Mouse (Mus musculus): ENCODE results near the gene Olfr221. TPM values are rescaled to one million over a fixed set of nuclear protein-coding genes. Genes with fewer than 3 reads are reported as not detected.
"Not testable (repeated sequence)": the region's sequence is repeated elsewhere in the genome, so short reads cannot be mapped to it uniquely, and the experiment has no call there.

The Olfr221 gene
- not detected in 2 replicates for polyA plus RNA-seq (2015; fragmentation: Nextera tagmentation; extraction: Ambion mirVana)

DNA sequence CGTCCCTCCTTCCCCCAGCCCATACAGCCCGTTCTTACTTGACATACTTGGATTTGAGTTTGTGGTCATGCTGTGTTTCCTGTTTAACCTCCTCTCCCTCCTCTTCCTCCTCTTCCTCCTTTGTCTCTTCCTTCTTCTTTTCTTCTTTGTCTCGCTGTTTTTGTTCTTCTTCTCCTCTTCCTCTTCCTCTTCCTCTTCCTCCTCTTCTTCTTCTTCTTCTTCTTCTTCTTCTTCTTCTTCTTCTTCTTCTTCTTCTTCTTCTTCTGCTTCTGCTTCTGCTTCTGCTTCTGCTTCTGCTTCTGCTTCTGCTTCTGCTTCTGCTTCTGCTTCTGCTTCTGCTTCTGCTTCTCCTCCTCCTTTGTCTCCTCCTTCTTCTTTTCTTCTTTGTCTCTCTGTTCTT, at the start of gene Olfr221:
Olfr221 (minus strand) TSS at position 101 of the 400 bp plus-strand sequence.
- DNase-seq; H3K36me3 ChIP-seq; ATAC-seq (ENCODE audit: low read depth); H3K27ac ChIP-seq; H3K9me3 ChIP-seq (replicated peaks); H3K9ac ChIP-seq; H3K27me3 ChIP-seq; H3K4me2 ChIP-seq; H3K4me1 ChIP-seq (replicated peaks); H3K4me3 ChIP-seq (replicated peaks): not testable (repeated sequence)
- 13% methylated on average over 3 of the region's 3 CpGs for WGBS (ENCODE audit: insufficient replicate concordance)

DNA sequence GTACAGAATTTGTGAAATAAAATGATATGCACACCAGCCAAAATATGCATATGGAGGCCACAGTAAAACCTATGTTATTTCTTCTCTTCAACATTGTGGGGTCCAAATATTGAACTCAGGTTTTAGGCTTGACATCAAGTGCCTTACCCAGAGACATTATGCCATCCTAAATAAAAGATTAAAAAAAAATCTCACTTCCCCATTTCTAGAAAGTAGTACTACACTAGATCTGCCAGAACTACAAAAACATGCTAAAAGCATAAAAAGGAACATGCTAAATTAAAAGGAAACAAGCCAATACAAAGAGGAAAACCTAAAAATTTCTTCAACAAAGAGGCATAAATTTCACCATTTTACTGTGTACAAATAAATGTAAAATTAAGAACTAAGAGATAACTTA, 40.8 kb upstream of the Olfr221 start:
- Histone ChIP-seq H3K9me3 (replicated peaks) (no peaks in the 10 kb centered on the region), H3K27ac (no peak overlapping the region), H3K4me2 (no peak overlapping the region), H3K4me3 (replicated peaks) (no peak overlapping the region), H3K36me3 (peaks cover 82% of the 10 kb centered on the region), H3K27me3 (no peaks in the 10 kb centered on the region), H3K9ac (no peak overlapping the region), H3K4me1 (replicated peaks) (no peaks in the 10 kb centered on the region)
- DNase-seq (no peak), ATAC-seq (ENCODE audit: low read depth) (no peak)

GRCm38 (mm10) chr14:52071599-52072137, 29.4 kb upstream of the Olfr221 start:
- ATAC-seq (ENCODE audit: low read depth) (peak; percentile 37; the same call in 1 of the 2 replicates), DNase-seq (no peak)
- H3K27ac ChIP-seq = no peak overlapping the region
- H3K4me2 ChIP-seq = no peak overlapping the region
- H3K27me3 ChIP-seq = no peaks in the 10 kb centered on the region
- no peak overlapping the region for H3K4me3 ChIP-seq (replicated peaks)
- H3K36me3 ChIP-seq = peaks cover 60% of the 10 kb centered on the region
- H3K9me3 ChIP-seq (replicated peaks) = no peaks in the 10 kb centered on the region
- no peaks in the 10 kb centered on the region for H3K4me1 ChIP-seq (replicated peaks)
- H3K9ac ChIP-seq = no peak overlapping the region
- WGBS (ENCODE audit: insufficient replicate concordance) = 88% methylated on average over 15 of the region's 15 CpGs

DNA sequence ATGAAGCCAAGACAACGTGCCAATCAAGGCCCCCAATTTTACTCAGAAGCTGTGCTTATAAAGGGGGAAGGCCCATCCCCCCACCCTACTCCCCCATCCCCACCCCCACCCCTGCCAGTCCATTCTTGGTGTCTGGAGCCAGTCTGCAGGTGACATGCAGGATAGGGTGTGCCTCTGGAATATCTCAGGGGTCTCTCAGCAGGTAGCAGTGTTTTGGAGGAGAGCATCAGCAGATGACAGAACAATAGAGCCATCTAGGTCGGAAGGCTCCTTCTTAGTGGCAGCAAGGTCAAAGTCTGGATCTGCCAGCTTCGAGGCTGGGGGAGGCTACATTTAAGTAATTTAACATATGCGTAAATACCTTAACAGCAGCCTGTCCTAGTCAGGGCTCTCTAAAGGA, 23.9 kb upstream of the Olfr221 start:
- H3K27ac ChIP-seq = no peak overlapping the region
- H3K9me3 ChIP-seq (replicated peaks) = no peaks in the 10 kb centered on the region
- H3K4me3 ChIP-seq (replicated peaks) = no peak overlapping the region
- no peaks in the 10 kb centered on the region for H3K4me1 ChIP-seq (replicated peaks)
- H3K27me3 ChIP-seq = 0 out of 2 replicates have a peak, but pooled peaks cover 3% of the 10 kb centered on the region
- ATAC-seq (ENCODE audit: low read depth) (no peak), DNase-seq (no peak)
- peaks cover 6% of the 10 kb centered on the region for H3K36me3 ChIP-seq
- whole genome bisulfite sequencing (ENCODE audit: insufficient replicate concordance) = 56% methylated on average over 4 of the region's 4 CpGs
- H3K4me2 ChIP-seq = no peak overlapping the region
- H3K9ac ChIP-seq = no peak overlapping the region

DNA sequence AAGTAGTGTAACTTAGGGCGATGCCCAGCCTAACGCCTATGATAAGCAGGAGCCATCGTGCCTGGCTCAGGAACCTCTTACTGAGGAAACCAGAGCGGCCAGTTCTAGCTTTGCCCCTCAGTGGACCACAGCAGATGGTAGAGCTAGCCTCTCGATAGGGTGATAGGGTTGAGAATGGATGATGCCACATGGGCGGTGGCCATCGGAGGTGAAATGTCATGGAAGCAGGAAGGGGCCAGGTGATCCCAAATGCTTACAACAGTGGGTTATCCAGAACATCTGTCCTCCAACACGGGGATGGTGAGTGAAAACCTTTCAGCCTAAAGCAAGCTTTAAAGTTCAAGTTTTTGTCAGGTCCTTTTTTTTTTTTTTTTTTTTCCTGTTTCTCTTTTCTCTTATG, 19.5 kb upstream of the Olfr221 start:
- no peak overlapping the region for H3K27ac ChIP-seq
- H3K9ac ChIP-seq = no peak overlapping the region
- no peak overlapping the region for H3K4me2 ChIP-seq
- H3K9me3 ChIP-seq (replicated peaks) = no peaks in the 10 kb centered on the region
- WGBS (ENCODE audit: insufficient replicate concordance) = 60% methylated on average over 8 of the region's 8 CpGs
- no peaks in the 10 kb centered on the region for H3K4me1 ChIP-seq (replicated peaks)
- H3K4me3 ChIP-seq (replicated peaks) = no peak overlapping the region
- ATAC-seq (ENCODE audit: low read depth) (no peak), DNase-seq (no peak)
- 0 out of 2 replicates have a peak, but pooled peaks cover 3% of the 10 kb centered on the region for H3K27me3 ChIP-seq
- no peaks in the 10 kb centered on the region for H3K36me3 ChIP-seq

DNA sequence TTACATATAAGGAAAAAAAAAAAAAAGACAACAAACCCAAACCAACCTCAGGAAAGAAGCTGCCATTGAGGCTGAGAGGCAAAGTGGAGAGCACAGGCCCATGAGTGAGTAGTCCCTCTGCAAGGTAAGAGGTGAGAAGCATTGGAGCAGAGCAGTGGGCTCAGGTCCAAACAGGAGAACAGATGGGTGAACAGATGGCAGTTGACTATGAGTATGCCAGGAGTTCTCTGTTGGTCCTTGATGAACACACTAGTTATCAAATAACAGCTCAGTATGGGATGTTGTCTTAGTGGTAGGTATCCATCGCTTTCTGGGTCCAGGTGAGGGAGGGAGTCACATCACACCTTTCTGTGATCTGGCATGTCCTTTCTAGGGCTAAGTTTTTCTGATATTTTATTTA, 18.5 kb upstream of the Olfr221 start:
- H3K4me1 ChIP-seq (replicated peaks) = no peaks in the 10 kb centered on the region
- no peak overlapping the region for H3K4me2 ChIP-seq
- no peaks in the 10 kb centered on the region for H3K9me3 ChIP-seq (replicated peaks)
- H3K27me3 ChIP-seq = 0 out of 2 replicates have a peak, but pooled peaks cover 3% of the 10 kb centered on the region
- no peak overlapping the region for H3K27ac ChIP-seq
- 57% methylated on average over 1 of the region's 1 CpGs for WGBS (ENCODE audit: insufficient replicate concordance)
- H3K9ac ChIP-seq = no peak overlapping the region
- no peak for ATAC-seq (ENCODE audit: low read depth)
- H3K4me3 ChIP-seq (replicated peaks) = no peak overlapping the region
- no peak for DNase-seq
- no peaks in the 10 kb centered on the region for H3K36me3 ChIP-seq

GRCm38 (mm10) chr14:52059982-52060381, 17.7 kb upstream of the Olfr221 start:
- Histone ChIP-seq H3K27me3 (0 out of 2 replicates have a peak, but pooled peaks cover 3% of the 10 kb centered on the region), H3K4me3 (replicated peaks) (no peak overlapping the region), H3K9ac (no peak overlapping the region), H3K9me3 (replicated peaks) (no peaks in the 10 kb centered on the region), H3K27ac (no peak overlapping the region), H3K4me2 (no peak overlapping the region), H3K36me3 (no peaks in the 10 kb centered on the region), H3K4me1 (replicated peaks) (no peaks in the 10 kb centered on the region)
- no peak for DNase-seq
- WGBS (ENCODE audit: insufficient replicate concordance) = 55% methylated on average over 4 of the region's 4 CpGs
- ATAC-seq (ENCODE audit: low read depth) = no peak

GRCm38 (mm10) chr14:52052720-52053119, 10.5 kb upstream of the Olfr221 start:
- ATAC-seq (ENCODE audit: low read depth); H3K4me1 ChIP-seq (replicated peaks); H3K36me3 ChIP-seq; H3K9ac ChIP-seq; H3K27ac ChIP-seq; H3K4me2 ChIP-seq; H3K4me3 ChIP-seq (replicated peaks); H3K27me3 ChIP-seq; H3K9me3 ChIP-seq (replicated peaks); DNase-seq: not testable (repeated sequence)
- WGBS (ENCODE audit: insufficient replicate concordance) = 74% methylated on average over 3 of the region's 3 CpGs

DNA sequence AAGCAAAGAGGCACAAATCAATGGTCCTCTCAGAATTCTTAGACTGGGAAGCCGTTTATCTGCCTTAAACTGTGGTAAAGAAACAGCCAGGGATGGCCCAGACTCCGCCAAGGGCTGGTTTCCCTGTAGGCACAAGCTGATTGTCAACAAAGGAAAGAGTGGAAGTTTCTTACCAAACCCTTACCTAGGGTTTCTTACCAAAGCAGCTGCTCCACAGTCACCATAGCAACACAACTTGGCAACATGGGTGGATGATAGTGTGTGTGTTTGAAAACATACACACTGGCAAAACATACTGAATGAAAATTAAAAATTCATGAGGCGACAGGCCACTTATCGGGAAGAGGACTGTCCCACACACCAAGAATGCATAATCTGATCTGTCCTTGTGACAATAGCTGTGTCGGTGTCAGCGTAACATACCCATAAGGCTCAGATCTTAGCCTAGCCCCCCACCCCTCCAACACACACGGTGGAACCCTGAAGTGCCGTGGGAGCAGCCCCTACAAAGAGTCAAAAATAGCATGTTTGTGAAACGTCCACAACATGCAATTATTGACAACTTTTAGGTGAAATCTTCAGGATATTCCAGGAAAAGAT, 3.8 kb upstream of the Olfr221 start:
- no peak for ATAC-seq (ENCODE audit: low read depth)
- DNase-seq = no peak
- H3K27ac ChIP-seq = no peak overlapping the region
- 55% methylated on average over 9 of the region's 9 CpGs for WGBS (ENCODE audit: insufficient replicate concordance)
- no peaks in the 10 kb centered on the region for H3K27me3 ChIP-seq
- no peaks in the 10 kb centered on the region for H3K36me3 ChIP-seq
- H3K9ac ChIP-seq = no peak overlapping the region
- no peaks in the 10 kb centered on the region for H3K9me3 ChIP-seq (replicated peaks)
- H3K4me3 ChIP-seq (replicated peaks) = no peak overlapping the region
- H3K4me1 ChIP-seq (replicated peaks) = peaks cover 6% of the 10 kb centered on the region; the same call in 1 of the 2 replicates
- no peak overlapping the region for H3K4me2 ChIP-seq

DNA sequence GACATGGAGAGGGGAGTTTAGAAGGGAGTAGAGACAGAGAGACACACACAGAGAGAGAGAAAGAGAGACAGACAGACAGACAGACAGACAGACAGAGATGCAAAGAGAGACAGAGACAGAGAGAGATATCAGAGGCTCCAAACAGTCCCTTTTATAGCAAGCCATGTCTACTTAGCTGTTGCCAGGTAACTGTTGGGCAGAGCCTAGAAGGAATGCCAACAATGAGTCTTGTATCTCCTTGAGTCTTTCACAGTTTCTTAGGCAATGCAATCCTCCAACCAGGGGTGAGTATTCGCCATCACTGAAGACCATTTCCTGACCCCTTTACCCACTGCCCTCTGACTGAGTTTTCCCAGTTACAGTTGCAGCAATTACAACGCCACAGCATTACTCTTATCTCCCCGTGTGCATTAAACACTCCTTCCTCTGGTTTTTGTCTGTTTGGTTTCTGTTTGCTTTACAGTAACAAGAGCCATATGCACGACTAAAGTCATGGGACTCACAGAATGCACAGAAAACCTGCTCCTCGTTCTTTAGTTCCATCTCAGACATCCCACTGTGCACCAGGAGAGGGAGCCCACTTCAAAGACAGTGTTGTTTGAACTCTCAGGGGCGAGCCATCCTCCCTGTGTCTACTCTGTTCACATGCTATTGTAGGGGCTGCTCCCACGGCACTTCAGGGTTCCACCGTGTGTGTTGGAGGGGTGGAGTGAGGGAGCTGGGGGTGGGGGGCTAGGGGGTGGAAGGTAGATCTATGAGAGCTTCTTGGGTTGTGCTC, 2.8 kb upstream of the Olfr221 start:
- H3K27ac ChIP-seq = no peak overlapping the region
- no peaks in the 10 kb centered on the region for H3K9me3 ChIP-seq (replicated peaks)
- no peak overlapping the region for H3K4me3 ChIP-seq (replicated peaks)
- WGBS (ENCODE audit: insufficient replicate concordance) = 5% methylated on average over 8 of the region's 8 CpGs
- H3K27me3 ChIP-seq = no peaks in the 10 kb centered on the region
- no peak overlapping the region for H3K4me2 ChIP-seq
- no peaks in the 10 kb centered on the region for H3K36me3 ChIP-seq
- DNase-seq (no peak), ATAC-seq (ENCODE audit: low read depth) (peak; percentile 64)
- H3K4me1 ChIP-seq (replicated peaks) = peaks cover 6% of the 10 kb centered on the region; the same call in 1 of the 2 replicates
- no peak overlapping the region for H3K9ac ChIP-seq

GRCm38 (mm10) chr14:52043446-52043845, 1.2 kb upstream of the Olfr221 start:
- DNase-seq (no peak), ATAC-seq (ENCODE audit: low read depth) (no peak)
- H3K4me2 ChIP-seq = no peak overlapping the region
- no peaks in the 10 kb centered on the region for H3K36me3 ChIP-seq
- no peaks in the 10 kb centered on the region for H3K27me3 ChIP-seq
- WGBS (ENCODE audit: insufficient replicate concordance) = 69% methylated on average over 6 of the region's 6 CpGs
- no peaks in the 10 kb centered on the region for H3K9me3 ChIP-seq (replicated peaks)
- peaks cover 6% of the 10 kb centered on the region; the same call in 1 of the 2 replicates for H3K4me1 ChIP-seq (replicated peaks)
- no peak overlapping the region for H3K4me3 ChIP-seq (replicated peaks)
- no peak overlapping the region for H3K9ac ChIP-seq
- no peak overlapping the region for H3K27ac ChIP-seq

Data from liver, embryonic 13.5 days (tissue).